Mouse (Mus musculus): Measurements from ENCODE around the gene Tnfaip2.

The Tnfaip2 gene

DNA sequence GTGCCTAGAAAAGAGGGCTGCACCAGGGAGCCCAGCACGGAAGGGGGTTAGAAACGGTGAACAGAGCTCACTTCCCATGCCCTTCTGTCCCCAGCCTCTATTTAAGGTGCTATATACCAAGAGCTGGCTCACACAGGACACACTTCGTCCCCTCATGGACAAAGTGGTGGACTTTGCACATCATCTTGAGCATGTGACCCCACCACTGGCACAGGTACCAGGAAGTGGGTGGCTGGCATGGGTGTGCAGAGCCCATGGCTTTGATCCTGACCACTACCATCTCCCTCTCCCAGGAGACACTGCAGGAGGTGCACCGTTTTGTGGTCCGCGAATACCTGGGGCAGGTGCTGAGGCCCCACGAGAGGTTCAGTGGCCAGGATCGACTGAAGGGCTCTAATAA lies 13.9 kb upstream of the Tnfaip2 start:
- no peak for DNase-seq (ENCODE audit: low read depth)

DNA sequence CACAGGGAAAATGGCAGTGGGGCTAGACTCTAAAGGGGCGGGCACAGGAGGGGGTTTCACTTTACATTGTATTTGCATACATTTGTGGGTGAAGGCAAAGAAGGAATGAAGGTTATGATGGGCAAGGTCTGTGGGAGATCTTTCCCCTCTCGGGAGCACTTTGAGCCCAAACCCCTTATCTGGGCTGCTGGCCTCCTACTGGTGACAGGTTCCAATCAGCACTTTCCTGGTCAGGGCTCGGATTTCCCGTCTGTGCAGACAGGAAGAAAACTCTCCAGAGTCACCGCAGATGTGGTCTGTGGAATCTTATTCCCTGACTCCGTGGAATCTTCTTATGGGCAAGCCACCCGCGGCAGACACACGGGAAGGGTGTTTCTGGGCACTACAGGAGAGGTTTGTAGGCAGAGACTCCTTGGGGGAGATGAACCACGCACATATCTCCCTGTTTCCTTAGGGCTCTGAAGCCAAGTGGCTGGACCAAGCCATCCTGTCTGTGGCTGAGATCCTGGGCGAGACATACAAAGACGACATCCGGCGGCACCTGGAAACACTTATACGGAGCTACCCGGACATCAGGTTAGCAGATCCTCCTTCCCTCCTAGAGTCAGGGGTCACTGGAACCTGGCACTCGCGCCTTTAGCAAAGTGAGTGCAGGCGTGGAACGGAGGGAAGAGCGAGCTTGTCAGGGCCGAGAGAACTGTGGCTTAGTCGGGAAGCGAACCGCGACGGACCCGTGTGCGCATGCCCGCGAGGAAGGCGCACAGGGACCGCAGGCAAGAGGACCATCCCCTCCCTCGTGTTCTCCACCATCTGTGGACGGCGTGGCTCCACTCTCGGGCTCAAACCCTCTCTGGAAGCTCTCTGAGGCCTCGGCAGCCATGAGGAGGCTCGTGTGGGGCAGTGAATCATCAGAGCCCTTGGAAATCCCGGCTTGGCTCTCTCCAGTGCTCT lies 13.0 kb upstream of the Tnfaip2 start:
- no peak for DNase-seq (ENCODE audit: low read depth)

DNA sequence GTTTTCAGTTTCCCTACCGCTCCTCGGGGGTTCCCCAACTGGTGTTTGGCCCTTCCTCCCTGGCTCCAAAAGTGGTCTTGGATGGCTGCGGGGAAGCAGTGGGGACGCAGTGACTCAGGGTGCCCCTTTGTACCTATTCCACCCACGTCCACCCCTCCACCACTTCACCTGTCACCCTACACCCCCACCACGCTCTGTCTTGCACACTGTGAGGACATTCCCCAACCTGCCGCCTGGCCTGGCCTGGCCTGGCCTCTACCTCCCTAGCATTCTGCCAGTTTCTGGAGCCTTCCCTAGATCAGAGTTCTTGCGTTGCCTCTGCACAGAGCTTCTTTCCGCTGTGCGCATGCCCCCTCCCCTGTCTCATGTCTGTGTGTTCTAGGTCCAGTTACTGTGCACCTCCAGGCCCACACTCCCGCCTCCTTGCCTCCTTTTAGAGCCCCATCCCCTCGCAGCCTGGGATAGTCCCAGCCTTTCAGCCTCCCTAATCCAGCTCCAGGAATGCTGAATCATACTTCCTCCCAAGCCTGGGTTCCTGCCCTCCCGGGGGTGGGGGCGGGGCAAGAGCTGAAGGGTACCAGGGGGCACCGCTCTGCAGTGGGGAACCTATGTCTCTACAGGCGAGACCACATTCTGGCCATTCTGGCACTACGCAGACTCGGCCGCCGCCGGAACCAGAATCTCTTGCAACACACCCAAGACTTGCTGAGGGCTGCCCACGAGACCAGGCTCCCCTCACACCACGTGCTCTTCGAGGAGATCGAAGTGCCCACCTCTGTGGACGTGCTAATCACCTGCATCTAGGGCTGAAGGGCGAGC lies 12.0 kb upstream of the Tnfaip2 start:
- DNase-seq (ENCODE audit: low read depth), result no peak

DNA sequence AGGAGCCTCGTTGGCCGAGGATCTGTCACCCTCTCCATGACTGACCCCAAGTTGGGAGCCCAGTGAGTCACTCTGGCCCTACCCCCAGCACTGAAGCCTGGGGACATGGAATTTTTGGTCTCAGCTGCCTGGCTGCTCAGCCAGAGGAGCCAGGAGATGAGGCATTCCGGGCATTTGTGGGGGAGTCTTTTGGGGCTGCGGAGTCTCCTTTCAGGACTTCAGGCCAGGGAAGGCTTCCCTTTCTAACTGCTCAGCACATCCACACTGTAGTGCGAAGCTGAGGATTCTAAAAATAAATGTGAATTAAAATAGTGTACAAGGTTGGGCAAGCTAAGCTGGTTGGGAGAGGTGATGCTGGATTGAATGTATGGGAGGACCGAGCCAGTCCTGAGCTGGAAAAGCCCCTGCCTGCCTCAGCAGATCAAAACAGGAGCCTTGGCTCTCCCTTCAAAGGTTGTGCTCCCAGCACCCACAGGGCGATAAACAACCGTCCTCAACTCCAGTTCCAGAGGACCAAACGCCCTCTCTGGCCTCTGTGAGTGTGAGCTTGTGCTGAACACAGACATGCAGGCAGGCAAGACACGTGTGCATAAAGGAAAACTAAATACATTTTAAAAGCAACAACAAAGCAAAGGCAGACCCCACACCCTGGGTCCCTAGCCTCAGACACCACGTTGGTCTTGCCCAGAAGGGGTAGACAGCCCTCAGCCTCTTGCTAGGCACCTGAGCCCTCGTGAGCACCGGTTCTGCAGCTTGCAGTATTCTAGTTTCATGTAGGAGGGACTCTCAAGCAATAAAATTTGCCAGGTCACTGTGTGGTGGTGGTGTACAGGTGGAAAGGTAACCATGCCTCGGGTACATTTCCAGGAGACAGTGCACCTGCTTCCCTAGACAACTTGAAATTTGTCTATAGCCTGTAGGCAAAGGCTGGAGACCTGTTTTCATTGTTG lies 11.1 kb upstream of the Tnfaip2 start:
- DNase-seq (ENCODE audit: low read depth), result no peak

DNA sequence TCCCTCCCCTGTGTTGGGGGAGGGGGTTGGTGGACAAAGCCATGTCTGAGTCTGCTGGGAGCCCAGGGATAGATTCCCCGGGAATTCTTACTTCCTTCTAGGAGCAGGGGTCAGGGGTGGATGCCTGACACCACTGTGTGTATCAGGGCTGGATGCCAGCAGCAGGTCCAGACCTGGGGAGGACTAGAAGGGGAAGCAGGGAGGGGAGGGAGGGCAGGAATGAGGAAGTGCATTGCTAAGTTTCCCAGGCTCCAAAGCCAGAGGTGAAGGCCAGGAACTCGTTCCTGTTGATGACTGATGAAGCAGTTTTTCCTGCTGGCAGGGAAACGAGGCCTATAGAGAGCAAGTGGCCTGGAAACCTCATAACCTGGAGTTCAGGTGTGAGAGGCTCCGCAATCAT lies 10.2 kb upstream of the Tnfaip2 start:
- DNase-seq (ENCODE audit: low read depth), result no peak

DNA sequence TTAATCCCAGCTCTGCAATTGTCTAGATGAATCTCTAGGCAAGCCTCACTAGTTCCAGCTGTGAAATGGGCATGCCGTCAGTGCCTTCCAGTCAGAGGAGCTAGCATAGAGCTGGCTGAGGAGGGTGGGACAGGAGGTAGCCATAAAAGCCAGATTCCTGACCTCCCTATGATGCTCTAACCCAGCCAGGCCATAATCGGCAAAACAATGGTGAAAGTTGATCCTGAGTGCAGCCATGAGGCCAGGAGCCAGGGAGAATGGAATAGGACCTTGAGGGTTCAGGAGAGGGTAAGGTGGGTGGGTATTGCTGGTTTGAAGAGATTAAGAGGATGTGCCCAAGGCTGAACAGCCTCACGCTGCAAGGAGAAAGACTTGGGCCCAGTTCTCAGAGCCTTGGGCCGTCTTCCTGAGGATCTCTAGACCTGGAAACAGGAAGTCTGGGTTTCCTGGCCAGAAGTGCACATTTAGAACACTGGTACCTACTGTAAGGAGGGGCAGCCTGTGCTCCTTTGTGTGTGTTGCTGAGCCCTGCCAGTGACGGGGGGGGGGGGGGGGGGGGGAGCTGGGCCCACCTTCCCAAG lies 9.4 kb upstream of the Tnfaip2 start:
- DNase-seq (ENCODE audit: low read depth), result no peak

- no peak for DNase-seq (ENCODE audit: low read depth)
Observed at GRCm38 (mm10) chr12:111434164-111434744, 8.0 kb upstream of the Tnfaip2 start.

- no peak for DNase-seq (ENCODE audit: low read depth)
Observed at GRCm38 (mm10) chr12:111434745-111435327, 7.4 kb upstream of the Tnfaip2 start.

DNA sequence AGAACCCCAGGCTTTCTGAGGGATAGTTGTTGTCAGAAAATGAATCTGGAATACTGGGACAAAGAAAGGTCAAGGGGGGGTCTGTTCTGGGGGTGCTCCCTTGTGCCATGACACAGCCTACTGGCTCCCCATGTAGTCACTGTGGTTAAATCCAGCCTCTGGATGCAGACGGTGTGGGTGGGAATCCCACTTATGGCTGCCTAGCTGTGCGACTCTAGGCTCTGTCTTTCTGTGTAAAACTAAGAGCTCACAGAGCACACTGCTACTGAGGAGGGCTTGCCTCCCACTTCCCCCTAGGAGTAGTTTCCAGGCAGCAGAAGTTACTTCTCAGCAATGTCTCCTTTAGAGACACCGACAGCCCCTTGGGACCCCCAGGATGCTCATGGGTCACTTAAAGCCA lies 6.1 kb upstream of the Tnfaip2 start:
- DNase-seq (ENCODE audit: low read depth), result no peak

DNA sequence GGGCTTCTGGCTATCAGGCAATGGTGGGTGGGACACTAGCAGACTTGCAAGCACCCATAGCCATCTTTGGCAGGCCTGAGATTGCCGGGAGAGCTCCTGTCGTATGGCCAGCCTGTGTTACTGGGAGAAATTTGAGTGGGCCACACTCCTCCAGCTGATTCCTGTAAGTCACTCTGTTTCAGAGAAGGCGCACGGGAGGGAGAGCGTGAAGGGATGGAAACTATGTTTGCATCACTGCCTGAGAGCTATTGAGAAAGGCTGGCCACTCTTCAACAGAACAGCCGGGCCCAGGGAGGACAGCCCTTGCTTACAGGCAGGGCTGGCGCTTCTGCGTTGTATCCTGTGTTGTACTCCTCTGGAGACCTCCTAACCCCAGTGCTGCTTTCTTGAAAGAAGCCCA lies 5.6 kb upstream of the Tnfaip2 start:
- DNase-seq (ENCODE audit: low read depth), result no peak

DNA sequence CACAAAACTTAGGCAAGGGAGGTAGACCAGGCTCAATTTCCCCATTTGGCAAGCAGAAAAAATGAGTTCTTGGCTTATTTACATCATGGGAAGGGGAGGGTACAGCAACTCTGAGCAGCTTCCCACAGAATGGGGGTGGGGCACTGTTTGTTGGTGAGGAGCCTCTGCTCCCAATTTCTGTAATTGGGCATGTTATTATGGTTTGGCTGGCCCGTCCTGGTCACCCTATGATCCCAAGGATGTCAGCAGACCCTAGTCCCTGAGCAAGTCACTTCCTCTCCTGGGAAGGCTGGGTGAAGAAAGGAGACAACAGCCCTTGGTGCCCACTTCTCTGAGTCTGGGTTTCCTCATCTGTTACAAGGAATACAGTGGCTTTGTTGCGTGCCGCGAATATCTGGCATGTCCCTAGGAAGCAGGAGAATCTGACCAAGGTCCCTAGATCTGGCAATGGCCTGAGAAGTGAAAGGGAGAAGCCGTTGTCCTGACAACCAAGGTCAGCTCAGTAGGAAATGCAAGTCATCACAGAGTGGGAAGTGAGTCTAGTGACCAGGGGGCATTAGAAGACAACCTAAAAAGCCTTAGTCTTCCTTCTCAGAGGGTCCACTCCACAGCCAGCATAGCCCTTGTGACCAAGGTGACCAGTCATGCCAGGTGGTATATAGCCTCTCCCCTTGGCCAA lies 4.9 kb upstream of the Tnfaip2 start:
- DNase-seq (ENCODE audit: low read depth), result no peak

DNA sequence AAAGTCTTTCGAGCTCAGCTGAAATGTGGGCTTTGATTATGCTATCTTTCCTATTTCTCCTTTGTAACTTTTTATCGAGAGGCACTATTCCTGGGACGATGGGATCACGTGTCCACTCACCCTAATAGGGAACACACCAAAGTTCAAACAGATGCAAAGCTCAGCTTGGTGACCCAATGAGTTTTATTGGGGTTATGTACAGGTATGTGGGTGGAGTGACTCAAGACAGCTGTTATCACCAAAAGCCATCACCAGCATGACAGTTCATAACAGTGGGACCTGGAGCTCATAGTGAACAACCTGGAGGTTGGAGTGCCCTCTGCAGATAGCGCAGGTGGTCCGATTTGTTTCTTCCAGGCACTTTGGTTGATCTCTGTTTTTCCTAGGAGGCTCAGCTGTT lies 3.4 kb upstream of the Tnfaip2 start:
- no peak for DNase-seq (ENCODE audit: low read depth)

DNA sequence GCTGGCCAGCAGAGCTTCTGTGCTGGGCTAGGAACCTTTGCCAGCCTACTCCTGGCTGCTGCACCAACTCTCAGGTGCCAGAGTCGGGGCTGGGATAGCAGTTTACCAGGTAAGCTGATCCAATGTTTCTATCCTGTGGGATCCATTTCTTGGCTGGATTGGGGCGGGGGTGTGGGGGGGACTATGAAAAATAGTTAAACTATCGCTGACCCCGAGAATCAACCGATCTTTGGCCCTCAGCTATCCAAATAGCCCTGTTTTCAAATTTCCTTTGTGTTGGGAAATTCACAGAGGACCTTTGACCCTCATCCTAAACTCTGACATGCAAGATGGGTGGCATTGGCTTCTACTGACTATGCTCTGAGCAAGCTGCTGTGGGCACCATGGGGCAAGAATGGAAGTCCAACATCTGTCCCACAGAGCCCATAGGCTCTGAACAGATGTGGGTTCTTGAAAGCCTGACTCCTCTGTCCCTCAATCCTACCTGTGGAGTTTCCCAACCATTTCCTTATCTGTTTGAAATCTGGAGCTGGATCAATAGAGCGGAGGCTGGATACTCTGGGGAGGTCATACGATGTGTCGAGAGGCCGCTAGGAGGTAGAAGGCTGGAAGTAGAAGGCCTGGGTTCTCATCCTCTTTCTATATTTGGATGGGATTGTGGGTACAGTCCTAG lies 1.4 kb upstream of the Tnfaip2 start:
- DNase-seq (ENCODE audit: low read depth), result no peak

DNA sequence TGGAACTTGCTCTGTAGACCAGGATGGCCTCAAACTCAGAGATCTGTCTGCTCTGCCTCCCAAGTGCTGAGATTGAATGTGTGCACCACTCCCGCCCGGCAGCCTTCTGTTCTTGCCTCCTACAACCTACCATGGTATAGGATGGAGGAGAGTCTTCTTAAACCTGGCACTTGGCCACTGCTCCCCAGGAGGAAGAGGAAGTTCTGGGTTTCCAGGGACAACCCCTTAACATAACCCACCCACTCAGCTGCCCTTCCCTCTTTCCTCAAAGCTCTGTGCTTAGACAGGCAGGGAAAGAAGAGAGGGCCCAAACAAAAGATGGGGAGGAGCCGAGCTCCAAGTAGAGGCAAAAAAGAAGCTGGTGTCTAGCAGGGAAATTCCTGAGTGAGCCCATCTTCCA lies 746 bp upstream of the Tnfaip2 start:
- no peak for DNase-seq (ENCODE audit: low read depth)

DNA sequence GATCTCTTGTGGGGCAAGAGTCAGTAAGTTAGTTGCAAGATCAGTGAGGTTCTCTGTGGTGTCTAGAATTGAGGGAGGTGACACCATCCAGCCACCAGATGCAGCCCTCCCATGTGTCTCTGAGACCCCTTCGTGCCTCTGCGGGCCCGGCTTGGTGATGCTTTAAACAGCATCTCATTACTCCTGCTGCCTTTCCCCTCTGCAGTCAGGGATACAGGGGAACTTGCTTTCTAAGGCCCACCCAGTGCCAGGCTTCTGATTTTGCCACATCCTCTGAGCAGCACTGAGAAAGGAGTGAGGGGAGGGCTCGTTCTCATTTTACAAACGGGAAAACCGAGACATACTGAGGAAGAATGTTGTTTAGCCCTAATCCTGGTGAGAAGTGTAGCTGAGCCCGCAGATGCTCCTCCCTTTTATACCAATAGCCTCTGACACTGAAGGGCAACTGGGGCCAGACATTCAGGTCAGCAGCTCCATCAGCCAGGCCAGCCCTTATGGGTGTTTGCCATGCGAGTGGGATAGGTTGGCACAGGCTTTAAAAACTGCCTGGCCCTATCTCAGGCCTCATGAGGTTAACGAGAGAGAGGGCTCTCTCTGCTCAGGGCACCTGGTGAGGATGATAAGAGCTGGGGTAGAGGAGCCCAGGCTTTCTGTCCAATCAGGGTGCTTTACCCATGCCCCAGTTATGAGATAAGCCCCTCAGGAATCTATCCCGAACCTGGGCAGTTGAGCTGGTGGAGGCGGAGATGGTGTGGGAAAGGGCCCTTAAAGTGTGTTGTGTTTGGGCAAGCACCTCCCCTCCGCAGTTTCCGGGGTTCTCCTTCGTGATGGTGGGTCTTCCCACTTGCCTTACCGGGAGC lies 972 bp downstream of the Tnfaip2 start:
- peak; percentile 55 for DNase-seq (ENCODE audit: low read depth)

GRCm38 (mm10) chr12:111443921-111444831 lies 1.9 kb downstream of the Tnfaip2 start:
- DNase-seq (ENCODE audit: low read depth), result no peak

DNA sequence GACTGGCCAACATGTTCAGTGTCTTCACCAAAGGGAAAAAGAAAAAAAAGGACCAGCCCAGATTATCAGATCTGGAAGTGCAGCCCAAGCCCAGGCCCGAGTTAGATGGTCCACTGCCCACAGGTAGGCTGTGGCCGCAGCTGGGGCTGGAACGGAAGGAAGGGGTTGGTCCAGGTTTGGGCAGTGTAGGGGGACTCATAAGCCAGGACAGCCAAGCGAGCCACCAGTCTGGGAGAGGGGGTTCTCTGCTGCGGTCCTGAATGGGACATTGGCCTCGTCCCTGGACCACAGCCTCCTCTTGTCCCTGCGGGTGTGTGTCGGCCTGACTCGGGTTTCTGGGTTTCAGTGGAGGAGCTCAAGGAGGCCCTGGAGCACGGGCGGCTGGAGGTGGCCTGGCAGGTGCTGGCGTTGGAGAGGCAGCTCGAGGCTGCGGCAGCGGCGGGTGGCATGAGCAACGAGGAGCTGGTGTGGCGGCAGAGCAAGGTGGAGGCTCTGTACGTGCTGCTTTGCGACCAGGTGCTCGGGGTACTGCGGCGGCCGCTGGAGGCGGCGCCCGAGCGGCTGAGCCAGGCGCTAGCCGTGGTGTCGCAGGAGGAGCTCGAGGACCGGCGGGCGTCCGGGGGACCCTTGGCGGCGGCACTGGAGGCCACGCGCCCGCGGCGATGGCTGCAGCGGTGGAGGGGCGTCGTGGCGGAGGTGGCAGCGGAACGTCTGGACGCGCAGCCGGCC lies 3.1 kb downstream of the Tnfaip2 start:
- no peak for DNase-seq (ENCODE audit: low read depth)

All from c-Kit-positive CD71-negative TER-119-negative erythroid progenitor cells, embryonic 14.5 days (primary cell).